Mouse (Mus musculus) myocyte (in vitro differentiated cells): ENCODE data around the gene Myo1e.

Source experiments
- CEBPB ChIP-seq: IDR thresholded peaks from 2 replicates; pipeline ENCODE4 v1.6.1; 2011; ENCODE audit warnings: mild to moderate bottlenecking, moderate library complexity; ENCODE audit not compliant: poor library complexity, insufficient read depth, severe bottlenecking
- E2F4 ChIP-seq: IDR thresholded peaks from one replicate; pipeline ENCODE4 v1.6.1; 2011; ENCODE audit warnings: mild to moderate bottlenecking, control low read depth, moderate library complexity; ENCODE audit not compliant: insufficient read depth
- MAX ChIP-seq: IDR thresholded peaks from one replicate; pipeline ENCODE4 v1.6.1; 2011; ENCODE audit warnings: low read depth, mild to moderate bottlenecking, control low read depth
- MYOD1 ChIP-seq, 3 experiments: IDR thresholded peaks; one replicate each; pipeline ENCODE4 v1.6.1; 2011; ENCODE audit warnings: control low read depth in 2 of 3, low read depth in 2 of 3, mild to moderate bottlenecking in 2 of 3, moderate library complexity in 1 of 3; ENCODE audit not compliant: insufficient read length in 2 of 3, control insufficient read depth in 1 of 3
- MYOG ChIP-seq, 3 experiments: IDR thresholded peaks; one replicate each; pipeline ENCODE4 v1.6.1; 2011; ENCODE audit warnings: control low read depth in 2 of 3, low read depth in 2 of 3, mild to moderate bottlenecking in 2 of 3; ENCODE audit not compliant: insufficient read length in 2 of 3, control insufficient read depth in 1 of 3, insufficient read depth in 1 of 3
- POLR2A ChIP-seq: IDR thresholded peaks from one replicate; pipeline ENCODE4 v1.6.1; 2011; ENCODE audit warnings: low read depth, mild to moderate bottlenecking, control low read depth, moderate library complexity; ENCODE audit not compliant: insufficient read length
- POLR2AphosphoS2 ChIP-seq: IDR thresholded peaks from one replicate; pipeline ENCODE4 v1.6.1; 2011; ENCODE audit warnings: low read depth, control low read depth; ENCODE audit not compliant: insufficient read length
- REST ChIP-seq: IDR thresholded peaks from one replicate; pipeline ENCODE4 v1.6.1; 2011; ENCODE audit warnings: mild to moderate bottlenecking, control low read depth, moderate library complexity; ENCODE audit not compliant: insufficient read depth, insufficient read length
- SRF ChIP-seq: IDR thresholded peaks from one replicate; pipeline ENCODE4 v1.6.1; 2011; ENCODE audit warnings: low read depth; ENCODE audit not compliant: control insufficient read depth, insufficient read length
- TCF12 ChIP-seq: IDR thresholded peaks from one replicate; pipeline ENCODE4 v1.6.1; 2011; ENCODE audit warnings: mild to moderate bottlenecking, control low read depth; ENCODE audit not compliant: poor library complexity, insufficient read depth, severe bottlenecking
- TCF3 ChIP-seq: IDR thresholded peaks from one replicate; pipeline ENCODE4 v1.6.1; 2011; ENCODE audit warnings: low read depth, control low read depth; ENCODE audit not compliant: insufficient read length
- USF1 ChIP-seq: IDR thresholded peaks from one replicate; pipeline ENCODE4 v1.6.1; 2011; ENCODE audit warnings: low read depth, mild to moderate bottlenecking, control low read depth, moderate library complexity

GRCm38 (mm10) chr9:70383750-70384149 lies 176.6 kb downstream of the Myo1e start:
- TF ChIP-seq TCF3 (no peak), REST (no peak), E2F4 (no peak), MAX (no peak), TCF12 (no peak), POLR2A (no peak), MYOG (IDR thresholded peaks at IDR 0.05; ENCODE audit: control insufficient read depth in 1 of 3, insufficient read depth in 1 of 3, insufficient read length in 2 of 3, low read depth in 2 of 3) (no peak), MYOD1 (IDR thresholded peaks at IDR 0.05; ENCODE audit: control insufficient read depth in 1 of 3, insufficient read length in 2 of 3, low read depth in 2 of 3) (no peak), SRF (no peak), USF1 (no peak), POLR2AphosphoS2 (no peak), CEBPB (no peak)
